Mouse (Mus musculus): ENCODE data around the gene Tctn3. TPM values are rescaled to one million over a fixed set of nuclear protein-coding genes. Genes with fewer than 3 reads are reported as not detected.
A peak's percentile ranks its signal among the peaks of the same experiment; 100 is the strongest.
"Not testable (repeated sequence)": the region's sequence is repeated elsewhere in the genome, so short reads cannot be mapped to it uniquely, and the experiment has no call there.

The Tctn3 gene
- total RNA-seq, 2 experiments from 2014 or later = 3.5 to 6.6 TPM

DNA sequence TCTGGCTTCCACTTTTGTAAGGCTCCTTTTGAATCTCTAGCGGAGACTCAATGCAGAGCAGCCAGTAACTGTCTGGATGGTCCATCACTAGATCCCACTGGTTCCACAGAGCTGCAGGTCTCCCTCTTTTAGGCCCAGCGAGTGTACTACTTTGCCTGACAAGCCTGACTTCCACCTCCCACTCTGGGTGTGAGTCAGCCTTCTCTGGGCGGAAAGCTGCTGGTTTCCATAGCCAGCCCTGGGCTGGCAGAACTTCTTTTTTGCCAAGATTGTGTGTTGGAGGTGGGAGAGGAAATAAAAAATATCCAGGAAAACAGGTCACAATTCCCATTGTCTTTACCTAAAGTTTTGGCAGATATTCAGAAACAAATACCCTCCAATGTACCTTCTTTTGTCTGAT lies 18.1 kb upstream of the Tctn3 start:
- peak; percentile 60 for ATAC-seq (replicated peaks; ENCODE audit: poor library complexity, severe bottlenecking)

DNA sequence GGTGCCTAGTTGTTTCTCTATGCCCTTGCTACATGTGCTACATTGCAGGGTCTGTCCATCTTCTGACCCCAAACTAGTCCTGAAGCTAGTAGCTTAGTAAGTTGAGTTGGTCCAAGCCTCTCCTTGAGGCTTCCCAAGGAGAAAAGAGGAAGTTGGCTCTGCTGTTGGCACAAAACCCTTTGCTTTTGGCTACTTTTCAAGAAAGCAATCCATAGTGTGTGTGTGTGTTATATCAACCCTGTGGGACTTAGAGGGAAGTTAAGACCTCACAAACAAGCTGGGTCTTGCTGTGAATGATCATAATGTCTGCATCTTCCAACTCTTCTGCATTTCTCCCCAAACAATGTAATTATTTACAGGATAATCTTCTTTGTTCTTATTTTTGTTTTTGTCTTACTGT lies 16.9 kb upstream of the Tctn3 start:
- ATAC-seq (replicated peaks; ENCODE audit: poor library complexity, severe bottlenecking) = peak; percentile 61

DNA sequence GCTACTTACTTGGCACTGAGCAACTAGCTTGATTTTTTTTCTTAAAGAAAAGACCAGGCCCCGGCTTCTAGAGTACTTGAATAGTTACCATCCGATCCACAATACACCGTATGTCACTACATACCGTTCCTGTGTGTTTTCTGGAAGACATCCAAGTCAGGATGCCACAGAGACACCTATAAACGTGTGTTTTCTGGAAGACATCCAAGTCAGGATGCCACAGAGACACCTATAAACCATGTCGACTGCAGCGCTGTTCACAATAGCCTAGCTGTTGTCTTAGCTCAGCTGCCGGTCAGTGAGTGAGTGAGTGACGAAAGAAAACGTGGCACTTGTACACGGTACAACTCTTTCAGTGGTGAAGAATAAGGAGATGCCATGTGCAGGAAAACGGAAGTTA lies 13.9 kb upstream of the Tctn3 start:
- ATAC-seq (replicated peaks; ENCODE audit: poor library complexity, severe bottlenecking) = no peak

DNA sequence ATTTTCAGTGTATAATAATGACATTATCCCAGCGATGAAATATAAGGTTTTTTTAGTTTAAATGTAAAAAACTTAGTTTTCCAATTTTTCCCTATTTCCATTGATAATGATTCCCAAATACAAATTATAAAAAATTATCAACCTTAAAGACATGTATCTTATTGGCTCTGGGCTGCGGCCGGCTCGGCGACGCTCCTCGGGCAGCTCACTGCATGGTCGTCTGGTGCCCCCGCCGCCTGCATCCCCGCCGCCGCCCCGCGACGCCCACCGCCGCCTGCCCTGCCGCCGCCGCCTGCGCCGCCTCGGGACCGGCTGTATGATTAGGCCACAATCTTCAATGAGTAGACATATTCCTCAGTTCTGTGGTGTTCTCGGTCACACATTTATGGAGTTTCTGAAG lies 9.6 kb upstream of the Tctn3 start:
- ATAC-seq (replicated peaks; ENCODE audit: poor library complexity, severe bottlenecking) = peak; percentile 69; the same call in 1 of the 2 replicates

DNA sequence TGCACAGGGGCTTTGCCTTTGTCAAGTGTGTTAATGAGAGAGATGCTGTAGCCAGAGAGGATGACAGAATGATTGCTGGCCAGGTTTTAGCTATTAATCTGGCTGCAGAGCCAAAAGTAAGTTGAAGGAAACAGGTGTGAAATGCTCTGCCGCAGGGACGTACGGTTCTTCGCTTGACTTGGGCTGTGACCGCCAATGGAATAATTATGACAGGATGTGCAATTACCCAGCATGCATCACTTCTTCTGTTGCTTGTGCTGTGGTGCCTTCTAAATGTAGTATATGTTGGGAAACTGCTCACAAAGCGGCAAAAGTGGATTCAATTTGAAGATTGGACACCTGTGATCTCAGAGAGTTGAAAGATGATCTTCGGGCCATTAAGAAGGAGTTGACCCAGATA lies 4.0 kb upstream of the Tctn3 start:
- ATAC-seq (replicated peaks; ENCODE audit: poor library complexity, severe bottlenecking) = no peak

DNA sequence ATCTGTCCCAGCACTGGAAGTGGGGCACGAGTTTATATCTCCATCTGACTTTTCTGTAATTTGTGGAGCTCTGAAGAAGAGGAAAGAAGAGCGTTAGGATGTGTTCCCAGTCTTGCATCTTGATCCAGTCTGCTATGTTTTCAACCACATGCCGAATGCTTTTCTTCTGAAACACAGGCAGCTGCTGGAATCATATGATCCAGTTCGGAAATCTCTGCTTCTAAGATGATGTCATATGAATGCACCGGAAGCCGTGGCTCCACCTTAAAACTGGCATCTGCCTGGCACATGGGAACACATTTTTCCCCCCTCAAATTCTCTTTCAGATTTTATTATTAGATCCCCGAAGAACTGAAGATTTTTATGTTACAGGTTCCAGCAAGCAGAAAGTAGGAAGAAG lies 2.8 kb upstream of the Tctn3 start:
- ATAC-seq (replicated peaks; ENCODE audit: poor library complexity, severe bottlenecking) = no peak

DNA sequence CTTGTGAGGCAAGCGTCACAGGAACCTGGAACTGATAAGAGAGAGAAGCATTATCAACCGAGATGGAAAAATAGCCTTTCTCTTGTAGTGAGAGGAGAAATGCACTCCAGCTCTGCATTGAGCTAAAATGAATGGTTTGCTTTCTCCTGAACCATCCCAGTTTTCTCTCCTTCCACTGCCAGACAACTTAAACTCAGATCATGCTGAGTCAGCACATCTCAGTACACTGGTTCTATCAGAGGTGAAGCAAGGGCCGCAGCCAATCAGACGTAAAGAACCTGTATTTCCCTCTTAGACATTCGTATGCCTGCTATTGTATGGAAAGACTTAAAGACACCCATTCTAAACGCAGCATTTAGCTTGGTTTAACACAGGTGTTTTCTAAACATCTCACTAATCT lies 4.4 kb downstream of the Tctn3 start:
- no peak for ATAC-seq (replicated peaks; ENCODE audit: poor library complexity, severe bottlenecking)

DNA sequence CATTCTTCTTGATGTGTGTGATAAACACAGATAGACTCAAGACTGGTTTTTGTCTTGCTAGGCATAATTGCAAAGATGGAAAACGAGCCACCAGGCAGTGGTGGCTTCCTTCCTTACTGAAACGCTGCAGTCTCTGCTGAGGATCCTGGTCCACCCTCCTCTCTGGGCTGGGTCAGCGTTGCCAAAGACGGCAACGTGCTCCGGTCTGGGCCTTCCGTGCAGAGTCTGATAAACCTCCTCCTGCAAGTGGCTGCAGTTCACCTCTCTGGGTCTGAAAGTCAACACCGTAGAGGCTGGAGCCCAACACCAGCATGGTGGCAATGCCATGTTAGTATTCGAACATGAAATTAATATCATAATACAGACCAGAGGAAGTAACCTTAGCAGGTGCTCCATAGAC lies 6.8 kb downstream of the Tctn3 start:
- no peak for ATAC-seq (replicated peaks; ENCODE audit: poor library complexity, severe bottlenecking)

DNA sequence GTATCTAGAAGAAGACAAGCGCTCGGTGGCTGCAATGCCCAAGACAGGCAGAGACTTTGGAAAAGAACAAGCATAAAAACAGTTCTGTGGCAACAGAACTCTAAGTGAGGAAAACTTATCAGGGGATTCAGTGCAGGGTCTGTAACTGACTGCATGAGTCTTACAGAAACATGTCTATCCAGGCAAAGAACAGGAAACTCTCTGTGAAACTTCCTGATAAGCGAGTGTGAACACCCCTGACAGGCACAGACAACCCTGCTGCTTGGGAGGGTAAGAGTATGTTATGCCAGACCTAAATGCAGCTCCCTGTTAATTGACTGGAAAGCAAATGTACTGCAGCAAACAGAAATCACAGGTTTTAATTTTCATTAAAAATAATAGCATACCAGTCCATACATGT lies 10.2 kb downstream of the Tctn3 start:
- ATAC-seq (replicated peaks; ENCODE audit: poor library complexity, severe bottlenecking) = no peak

DNA sequence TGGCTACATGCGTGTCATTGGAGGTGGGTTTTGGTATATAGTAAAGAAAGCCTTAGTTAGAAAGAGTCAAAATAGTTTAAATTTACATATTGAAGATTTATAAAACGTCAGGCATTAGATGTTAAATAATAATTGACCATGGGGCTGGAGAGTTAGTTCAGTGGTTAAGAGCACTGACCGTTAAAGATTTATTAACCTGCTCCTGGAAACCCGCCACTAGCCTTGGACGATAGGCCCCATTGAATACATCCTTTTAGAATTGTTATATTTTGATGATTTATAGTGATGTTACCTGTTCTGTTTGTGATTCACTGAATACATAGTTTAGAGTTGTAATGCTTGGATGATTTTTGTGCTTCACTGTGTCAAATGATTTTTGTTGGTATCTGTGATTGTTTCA lies 11.2 kb downstream of the Tctn3 start:
- not testable (repeated sequence) for ATAC-seq (replicated peaks; ENCODE audit: poor library complexity, severe bottlenecking)

DNA sequence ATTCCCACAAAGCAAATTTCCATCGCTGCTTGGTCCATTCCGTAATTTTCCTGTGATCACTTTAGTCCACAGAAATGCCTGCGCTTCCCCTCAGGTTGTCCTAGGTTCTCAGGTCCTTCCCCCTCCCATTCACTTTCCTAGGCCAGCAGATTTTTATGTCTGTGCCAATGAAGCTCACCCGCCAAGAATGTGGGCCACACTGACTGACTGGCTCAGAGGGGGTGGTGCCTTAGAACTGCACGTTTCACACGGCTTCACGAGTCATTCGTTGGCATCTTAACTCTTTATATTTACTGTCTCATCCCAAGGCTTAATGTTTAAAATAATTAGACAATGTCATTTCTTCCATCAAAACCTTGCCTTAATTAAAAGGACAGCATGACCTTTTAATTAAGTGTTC lies 16.2 kb downstream of the Tctn3 start:
- no peak for ATAC-seq (replicated peaks; ENCODE audit: poor library complexity, severe bottlenecking)

DNA sequence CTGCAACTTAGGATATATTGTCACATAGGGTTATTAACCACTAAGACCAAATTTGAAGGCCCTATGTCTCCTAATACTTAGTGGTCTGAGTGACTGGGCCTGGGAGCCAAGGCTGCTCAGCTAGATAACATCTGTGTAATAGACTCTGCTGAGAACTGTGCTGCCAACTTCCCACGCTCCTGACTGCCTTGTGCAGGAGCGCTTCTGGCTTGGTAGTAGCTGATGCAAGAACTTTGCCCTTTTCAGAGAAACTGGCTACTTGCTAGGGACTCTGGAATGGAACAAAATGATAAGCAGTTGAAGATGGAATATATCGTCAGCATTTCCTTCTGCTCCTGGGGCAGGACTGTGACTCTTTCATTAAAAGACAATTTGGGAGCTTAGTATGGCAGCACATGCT lies 16.8 kb downstream of the Tctn3 start:
- ATAC-seq (replicated peaks; ENCODE audit: poor library complexity, severe bottlenecking) = no peak

DNA sequence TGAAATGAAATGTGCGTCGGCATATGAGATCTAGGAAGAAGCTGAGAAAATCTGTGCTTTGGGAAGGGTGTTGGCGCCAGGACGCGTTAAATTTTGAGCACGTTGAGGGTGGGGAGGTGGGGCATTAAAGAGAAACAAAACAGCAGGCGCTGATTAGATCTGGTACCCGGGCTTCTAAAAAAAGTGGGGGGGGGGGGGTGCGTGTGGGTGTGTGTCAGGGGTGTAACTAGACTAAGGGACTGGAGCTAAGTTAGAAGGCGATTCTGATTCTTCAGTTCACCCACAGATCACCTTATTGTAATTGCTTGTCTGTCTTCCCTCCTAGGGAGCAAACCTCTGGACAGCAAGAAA lies 22.5 kb downstream of the Tctn3 start:
- ATAC-seq (replicated peaks; ENCODE audit: poor library complexity, severe bottlenecking) = no peak

DNA sequence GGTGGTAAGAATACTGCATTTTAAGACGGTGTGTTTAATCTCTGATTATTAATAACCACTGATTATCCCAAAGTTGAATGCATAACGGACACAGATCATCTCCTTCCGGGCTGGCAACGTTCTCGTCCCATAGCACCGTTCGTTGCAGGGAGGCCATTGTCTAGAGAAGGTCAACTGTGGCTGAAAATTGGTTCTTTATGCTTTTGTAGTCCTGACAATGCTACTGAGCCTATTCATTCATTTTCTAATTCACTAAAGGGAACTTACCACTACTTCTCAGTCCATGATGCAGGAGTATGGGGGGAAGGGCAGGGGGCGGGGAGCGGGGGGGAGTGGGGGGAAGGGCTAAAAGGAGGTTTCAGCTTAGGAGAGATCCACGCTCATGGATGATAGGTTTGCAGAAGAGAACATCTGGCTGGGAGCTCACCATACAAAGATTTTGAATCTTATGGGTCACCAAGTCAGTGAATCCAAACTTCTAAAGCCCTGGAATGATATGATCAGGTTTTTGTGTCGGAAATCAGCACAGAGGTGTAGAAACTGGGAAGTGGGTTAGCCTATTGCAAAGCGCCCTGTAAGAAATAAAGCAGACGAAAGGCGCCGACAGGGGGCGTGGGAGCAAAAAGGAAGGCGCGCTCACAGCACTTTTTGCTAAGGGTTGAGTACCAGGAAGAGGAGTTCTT lies 23.0 kb downstream of the Tctn3 start:
- peak; percentile 76 for ATAC-seq (replicated peaks; ENCODE audit: poor library complexity, severe bottlenecking)

DNA sequence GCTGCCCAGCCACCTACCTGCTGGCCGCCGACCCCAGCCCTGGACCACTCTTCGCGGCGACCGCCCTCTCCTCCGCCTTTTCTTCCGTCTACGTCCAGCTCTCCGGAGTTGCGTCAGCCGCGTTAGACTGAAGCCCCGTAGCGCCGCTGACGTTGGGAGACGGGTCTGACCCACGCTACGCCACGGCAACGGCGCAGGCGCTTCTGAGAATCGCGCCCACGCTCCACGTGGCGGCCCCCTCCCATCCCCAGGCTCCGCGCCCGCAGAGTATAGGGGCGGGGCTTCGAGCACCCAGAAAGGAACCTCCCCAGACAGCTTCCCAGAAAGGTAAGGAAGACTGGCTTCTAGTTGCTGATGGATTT lies 23.8 kb downstream of the Tctn3 start, which contains the start of gene Aldh18a1:
Gene Aldh18a1 (minus strand): TSS at position 171 of the 362 bp plus-strand sequence.
- ATAC-seq (replicated peaks; ENCODE audit: poor library complexity, severe bottlenecking) = peak; percentile 97

DNA sequence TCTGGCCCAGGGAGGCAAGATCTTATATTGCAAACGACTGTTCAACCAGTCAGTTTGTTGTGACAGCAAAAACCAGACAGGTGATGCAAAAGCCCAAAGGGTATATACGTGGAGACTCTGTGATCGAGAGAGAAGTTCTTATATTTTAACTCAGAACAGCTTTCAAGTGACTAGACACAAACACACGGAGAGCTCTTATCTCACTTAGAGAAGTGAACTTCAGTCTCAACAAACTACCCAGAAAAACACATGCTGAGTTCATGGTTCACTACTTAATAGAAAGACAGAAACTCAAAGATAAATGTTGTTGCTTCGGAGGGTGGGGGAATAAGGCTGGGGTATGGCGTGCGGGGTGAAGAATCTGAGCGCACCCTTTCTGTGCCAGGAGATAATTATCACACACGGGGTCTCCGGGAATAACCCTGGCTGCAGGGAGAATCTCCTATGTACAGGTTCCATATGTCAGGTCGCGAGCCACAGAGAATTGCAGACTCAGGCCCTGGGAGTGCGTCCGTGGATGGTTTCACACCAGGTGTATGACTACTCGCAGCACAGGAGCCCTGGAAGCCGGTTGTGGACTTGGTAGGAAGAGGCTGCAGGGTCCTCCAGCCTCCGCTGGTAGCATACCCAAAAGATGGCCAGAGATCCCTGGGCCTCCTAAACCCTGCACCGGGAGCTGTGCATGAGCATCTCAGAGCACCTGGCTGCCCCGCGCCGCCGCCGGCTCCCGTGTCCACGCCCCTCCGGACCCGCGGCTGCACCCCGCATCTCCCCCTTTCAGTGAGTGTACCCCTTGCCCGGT lies 24.3 kb downstream of the Tctn3 start:
- ATAC-seq (replicated peaks; ENCODE audit: poor library complexity, severe bottlenecking) = no peak

DNA sequence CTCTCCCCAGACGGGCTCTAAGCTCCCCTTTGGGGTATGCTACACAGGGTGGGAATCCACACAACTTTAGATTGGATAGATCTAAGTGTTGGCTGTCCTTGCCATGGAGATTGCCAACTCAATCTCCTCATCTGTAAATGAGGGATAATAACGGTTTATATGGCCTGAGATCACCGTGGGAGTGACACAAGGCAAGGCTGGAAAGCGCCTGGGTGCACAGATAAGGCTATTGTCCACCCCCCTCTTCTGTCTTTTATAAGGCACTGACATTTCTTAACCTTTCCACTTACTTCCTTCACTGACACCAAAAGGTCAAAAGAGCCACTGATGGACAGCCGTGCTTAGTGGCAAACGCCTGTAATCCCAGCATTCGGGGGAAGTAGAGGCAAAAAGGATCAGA lies 25.1 kb downstream of the Tctn3 start:
- ATAC-seq (replicated peaks; ENCODE audit: poor library complexity, severe bottlenecking) = no peak

DNA sequence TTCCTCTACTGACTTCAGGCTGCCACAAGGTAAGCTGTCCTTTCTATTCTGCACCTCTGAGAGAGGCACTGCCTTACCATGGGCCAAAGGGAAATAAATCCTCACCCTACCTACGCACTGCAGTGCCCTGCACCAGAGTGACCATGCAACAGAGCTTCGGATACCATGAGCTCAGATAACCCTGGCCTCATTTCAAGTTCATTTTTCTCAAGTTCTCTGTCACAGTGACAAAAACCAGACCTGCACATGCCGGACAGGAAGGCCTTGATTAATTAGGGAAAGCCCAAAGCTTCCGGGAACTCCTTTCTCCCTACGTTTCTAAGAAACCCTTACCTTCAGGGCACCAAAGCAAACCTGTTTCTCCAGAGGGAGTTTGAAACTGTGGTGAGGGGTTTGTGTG lies 30.4 kb downstream of the Tctn3 start:
- ATAC-seq (replicated peaks; ENCODE audit: poor library complexity, severe bottlenecking) = no peak

DNA sequence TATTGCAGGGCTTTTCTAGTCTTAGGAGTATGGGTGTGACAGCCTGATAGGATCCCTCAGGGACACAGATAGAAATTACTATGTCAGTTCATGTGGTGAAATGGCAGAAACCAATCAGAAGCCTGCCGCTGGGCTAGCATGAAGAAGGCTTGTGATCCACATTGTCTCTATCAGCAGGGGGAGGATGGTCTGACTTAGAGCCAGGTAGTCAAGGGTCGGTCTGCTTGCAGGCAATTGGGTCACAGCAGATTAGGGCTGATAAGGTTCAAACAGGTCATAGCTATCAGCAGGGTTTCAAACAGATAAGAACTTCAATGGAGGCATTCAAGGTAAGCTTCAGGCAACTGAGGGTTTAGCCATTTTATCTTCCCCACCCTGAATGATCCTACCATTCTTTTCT lies 31.1 kb downstream of the Tctn3 start:
- no peak for ATAC-seq (replicated peaks; ENCODE audit: poor library complexity, severe bottlenecking)

DNA sequence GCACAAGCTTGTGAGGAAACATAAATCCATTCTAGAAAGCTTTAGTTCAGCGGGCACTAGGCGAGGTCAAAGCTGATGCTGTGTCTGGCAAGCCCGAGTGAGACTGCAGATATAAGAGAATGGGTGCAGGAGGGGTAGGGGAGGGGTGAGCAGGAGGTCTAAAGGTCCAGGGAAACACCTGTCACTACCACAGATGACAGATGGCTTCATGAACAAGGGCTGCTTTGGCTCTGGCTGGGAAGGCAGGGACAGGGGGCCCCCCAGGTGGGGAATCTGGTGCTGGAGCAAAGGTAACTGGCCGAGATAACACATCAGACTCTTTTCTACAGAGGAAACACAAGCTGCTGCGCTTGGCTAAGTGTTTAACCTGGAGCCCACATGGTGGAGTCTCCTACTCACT lies 36.6 kb downstream of the Tctn3 start:
- no peak for ATAC-seq (replicated peaks; ENCODE audit: poor library complexity, severe bottlenecking)

DNA sequence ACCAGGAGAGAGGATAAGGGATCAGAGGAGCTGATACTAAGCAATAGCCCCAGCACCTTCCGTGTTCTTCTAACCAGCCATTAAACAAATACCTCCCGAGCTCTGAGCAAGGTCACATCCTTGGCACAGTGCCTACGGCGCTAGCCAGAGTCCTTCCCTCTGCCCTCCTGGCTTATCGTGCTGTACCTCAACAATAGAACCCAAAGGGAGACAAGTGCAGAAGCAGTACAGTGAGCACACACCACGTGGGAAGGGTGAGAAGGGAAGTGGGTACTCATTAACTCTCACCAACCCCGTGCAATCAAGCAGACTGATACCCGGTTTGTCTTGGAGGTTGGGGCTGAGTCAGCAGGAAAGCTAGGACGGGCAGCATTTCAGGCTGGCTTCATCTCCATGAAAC lies 41.3 kb downstream of the Tctn3 start:
- no peak for ATAC-seq (replicated peaks; ENCODE audit: poor library complexity, severe bottlenecking)

DNA sequence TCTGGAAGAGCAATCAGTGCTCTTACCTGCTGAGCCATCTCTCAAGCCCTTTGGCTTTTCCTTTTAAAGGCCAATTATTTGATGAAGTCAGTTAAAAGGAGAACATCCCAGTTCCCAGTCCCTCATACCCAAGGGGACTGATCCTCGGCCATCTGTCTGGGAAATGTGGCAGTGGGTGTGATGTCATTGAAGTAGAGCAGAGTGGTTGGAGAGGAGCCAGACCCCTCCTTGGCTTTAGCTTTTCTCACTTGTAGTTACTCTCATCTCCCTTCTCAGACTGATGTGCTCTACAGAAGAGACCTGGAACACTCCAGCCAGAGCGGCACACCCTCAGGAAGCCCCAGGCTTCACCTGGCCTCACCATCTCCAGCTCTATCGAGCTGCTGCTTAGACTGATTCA lies 44.4 kb downstream of the Tctn3 start:
- no peak for ATAC-seq (replicated peaks; ENCODE audit: poor library complexity, severe bottlenecking)

Measured in granulocyte monocyte progenitor cell, adult 5-6 weeks (primary cell).